Mouse (Mus musculus) heart, adult 8-10 months (tissue): ENCODE results near the gene Pecam1. TPM values are rescaled to one million over a fixed set of nuclear protein-coding genes. Genes with fewer than 3 reads are reported as not detected.
"Not testable (repeated sequence)": the region's sequence is repeated elsewhere in the genome, so short reads cannot be mapped to it uniquely, and the experiment has no call there.

Source experiments
- DNase-seq: peaks from one replicate; pipeline ENCODE4 v3.0.0; 2022; ENCODE audit warnings: low spot score
- total RNA-seq, 4 experiments: library from RNA; stranded (reverse); gene quantifications; 2 replicates each; pipeline ENCODE4 v1.2.4; 2022

Pecam1 gene
- total RNA-seq: 100 to 1,000 TPM in 3 of 4 experiments, 10 to 100 TPM in 1; 97.3 to 119 (median 109) TPM

DNA sequence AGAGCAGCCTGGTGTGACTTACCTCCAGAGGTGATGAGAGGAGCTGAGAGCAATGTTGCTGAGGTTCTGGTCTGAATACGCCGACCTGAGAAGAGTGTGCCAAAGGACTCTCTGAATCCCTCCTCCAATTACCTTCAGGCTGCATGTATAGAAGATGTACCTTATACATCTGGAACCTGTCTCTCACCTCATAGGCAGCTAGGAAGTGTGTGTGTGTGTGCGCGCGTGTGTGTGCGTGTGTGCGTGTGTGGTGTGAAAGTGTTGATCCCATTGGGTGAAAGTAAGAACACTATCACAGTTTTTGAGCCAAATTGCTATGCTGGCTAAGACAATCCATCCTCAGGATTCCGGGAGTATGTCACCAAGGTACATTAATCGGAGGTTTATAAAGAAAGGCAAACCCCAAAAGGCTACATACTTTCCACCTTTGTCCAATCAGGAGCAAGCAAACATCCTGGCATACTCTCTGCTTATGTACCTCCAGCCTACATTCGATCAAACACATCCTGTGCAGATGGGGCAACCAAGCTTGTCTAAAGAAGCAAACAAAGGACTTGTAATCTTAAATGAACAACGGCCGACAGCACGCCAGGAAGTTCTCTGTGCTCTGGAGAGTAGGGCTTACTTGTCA lies at the start of gene Pecam1:
TSS of gene Pecam1 (minus strand) at position 508 of the 631 bp plus-strand sequence.
- no peak for DNase-seq

DNA sequence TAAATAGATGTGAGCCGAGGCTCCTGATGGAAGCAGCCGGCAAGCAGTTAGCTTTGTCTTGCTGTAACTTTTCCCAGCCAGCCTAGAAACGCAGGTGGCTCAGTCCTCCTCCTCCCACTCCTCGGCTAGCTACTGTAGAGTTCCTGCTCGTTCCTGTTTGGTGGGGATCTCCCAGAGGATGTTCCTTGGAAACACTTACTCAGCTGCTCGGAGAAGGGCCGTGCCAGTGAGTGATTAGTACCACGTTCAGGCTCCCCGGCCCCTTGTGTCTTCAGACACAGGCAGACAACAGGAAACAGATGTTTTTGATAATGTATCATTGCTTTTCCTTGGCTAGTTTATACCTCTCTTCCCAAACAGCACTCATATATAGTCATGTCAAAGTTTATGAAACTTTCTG lies 45.3 kb upstream of the Pecam1 start:
- no peak for DNase-seq

DNA sequence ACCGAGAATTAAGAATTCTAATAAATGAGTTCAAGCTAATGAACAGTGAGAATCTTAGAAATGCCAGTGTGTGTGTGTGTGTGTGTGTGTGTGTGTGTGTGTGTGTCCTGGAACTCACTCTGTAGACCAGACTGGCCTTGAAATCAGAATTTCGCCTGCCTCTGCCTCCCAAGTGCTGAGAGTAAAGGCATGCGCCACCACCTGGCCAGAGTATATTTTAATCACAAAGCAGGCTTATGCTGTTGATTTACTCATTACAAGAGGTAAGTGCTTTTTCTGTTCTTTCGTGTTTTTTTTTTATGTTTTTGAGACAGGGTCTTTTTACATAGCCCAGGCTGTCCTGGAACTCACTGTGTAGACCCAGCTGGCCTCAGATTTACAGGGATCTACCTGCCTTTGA lies 43.4 kb upstream of the Pecam1 start:
- DNase-seq: no peak

DNA sequence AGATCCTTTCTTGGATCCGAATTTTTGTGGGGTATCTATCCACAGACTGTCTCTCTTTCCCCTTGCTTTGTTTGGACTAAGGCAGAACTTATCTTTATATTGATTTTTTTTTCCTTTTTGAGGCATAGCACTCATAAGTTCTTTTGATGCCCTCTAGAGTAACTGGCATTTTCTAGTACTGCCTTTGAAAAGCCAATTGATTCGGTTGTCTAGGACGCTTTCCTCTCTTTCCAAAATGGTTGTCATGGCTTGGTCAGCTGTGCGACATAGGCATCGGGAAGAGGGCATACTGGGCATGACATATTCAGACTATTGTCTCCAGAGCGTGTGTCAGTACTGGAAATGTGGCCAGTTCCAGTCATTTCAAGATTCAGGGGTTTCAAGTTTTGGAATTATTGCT lies 39.2 kb upstream of the Pecam1 start:
- DNase-seq: no peak

DNA sequence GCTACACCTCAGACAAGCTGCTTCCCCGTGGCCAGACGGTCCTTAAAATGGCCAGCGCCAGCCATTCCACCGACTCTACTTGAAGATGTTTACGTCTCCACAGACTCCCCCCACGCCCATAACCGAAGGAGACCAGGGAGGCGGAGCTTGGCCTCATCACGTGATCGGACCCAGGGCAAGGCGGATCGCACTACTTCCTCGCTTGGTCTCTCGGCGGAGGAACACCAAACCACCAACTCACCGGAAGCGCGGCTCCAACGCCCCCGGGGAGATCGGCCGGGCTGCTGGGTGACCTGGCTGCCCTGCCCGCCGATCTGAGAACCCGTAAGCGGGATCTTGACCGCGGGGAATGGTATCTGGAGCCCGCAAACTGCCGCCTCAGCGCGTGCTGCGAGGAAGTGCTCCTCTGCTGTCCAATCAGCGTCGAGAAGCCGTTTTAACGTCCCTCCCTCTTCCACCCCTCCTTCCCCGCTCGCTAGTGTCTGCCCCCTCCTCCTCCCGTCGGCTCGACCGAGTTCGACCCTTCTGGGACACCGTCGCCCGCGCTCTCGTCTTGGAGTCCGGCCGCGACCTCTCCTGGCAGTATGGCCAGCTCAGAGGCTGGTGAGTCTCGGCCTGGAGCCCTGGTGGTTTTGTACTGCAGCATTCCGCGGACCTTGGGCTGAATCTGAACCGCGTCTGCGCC lies 38.5 kb upstream of the Pecam1 start, which contains the start of the genes Ddx5 and Cep95:
TSS of gene Ddx5 (minus strand) at position 411 of the 685 bp plus-strand sequence.
TSS of gene Cep95 (plus strand) at position 478 of the 685 bp plus-strand sequence.
- peak; percentile 98 for DNase-seq

DNA sequence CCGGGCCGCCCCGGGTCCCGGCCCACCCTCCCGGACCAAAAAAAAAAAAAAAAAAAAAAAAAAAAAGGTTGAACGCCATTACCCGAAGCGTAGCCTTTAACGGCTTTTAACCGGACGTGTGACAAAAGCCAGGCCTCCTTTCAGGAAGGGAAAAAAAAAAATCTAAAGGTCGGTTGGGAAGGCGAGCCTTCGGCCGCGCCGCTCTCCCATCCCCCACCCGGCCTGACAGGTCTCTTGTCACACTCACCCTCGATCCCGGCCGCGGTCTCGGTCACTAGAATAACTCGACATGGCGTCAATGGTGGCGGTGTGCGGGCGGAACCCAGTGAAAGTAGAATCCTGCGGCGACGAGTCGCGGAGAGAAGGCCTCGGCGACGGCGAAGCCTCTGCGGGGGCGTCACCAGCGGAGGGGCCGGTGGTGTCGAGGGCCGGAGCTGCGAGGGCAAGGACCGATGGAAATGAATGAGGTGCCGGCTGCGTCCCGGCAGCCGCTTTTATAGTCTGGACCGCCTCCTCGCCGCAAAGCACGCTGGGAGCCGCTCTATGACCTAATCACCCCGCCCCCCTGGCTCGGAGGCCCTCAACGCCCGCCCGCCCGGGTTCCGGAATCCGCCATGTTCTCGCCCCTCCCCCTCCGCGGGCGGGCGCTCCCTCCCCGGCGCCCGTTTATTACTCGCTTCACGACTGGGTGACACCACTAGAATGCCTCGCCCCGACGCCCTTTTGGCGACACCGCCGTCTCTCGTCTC lies 37.8 kb upstream of the Pecam1 start:
- peak; percentile 96 for DNase-seq

DNA sequence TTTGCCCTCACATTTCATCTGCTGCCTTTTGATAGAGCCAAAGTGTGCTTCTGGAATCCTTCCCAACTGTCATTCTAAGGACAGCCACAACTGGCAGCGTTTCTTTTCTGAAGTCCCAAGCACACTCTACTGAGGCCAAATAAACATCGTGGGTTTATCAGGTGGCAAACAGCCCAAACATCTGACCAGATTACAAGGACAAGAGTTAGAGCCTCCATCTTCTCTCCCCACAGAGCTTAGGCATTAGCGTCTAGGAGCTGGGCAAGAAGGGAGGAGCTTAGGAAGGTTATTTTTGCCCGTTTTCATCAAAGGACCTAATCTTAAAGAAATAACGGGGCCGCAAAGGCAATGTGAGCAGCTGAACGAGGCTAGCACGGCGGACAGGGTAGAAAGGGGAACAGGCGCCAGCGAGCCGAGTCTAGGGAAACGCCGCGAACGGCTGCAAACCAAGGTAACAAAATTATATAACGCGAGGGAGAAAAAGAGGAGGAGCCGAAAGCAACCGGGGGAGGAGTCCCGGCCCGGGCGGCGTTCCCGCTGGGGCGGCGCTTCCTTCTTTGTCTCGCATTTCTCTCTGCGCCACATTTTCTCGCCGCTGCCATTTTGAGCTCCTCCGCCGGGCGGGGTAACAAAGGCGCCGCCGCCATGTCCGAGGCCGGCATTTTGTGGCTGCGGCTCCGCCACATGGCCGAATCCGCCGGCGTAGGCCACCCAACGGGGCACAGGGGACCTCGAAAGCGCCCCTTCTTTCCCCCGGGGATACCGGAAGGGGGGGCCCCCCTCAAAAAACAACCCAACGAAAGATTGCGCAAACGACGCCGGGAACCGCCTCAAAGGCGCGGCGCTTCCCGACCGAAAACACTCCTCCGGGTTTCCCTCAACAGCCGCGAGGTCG lies 37.0 kb upstream of the Pecam1 start:
- DNase-seq: peak; percentile 88

DNA sequence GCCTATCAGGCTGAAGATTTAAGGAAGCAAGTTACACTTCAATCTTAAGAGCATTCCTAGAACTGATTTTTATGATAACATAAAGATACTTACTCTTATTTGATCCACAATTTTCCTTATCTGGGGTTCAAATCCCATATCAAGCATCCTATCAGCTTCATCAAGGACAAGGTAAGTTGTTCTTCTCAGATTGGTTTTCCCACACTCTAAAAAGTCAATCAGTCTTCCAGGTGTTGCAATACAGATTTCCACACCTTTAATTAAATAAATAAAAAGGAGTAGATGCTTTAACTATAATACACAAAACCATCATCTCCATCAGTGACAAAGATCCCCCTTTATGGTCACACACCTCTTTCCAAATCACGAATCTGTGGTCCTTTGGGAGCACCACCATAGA lies 34.6 kb upstream of the Pecam1 start:
- DNase-seq: no peak

DNA sequence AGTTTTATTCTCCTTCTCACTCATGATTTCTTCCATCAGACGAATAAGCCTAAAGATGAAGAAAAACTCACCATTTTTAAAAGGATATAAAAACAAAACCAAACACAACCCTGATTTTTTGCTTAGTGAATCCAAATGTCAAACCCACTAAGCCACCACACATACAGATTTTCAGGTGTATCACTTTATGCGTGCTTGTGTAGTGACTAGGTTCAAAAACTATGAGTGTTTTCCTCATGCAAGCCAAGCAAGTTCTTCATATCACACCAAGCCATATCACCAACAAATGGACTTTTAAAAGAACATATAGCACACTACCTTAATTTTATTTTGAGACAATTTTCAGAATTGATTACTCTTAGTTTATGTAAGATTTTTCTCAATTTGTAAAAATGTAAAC lies 34.0 kb upstream of the Pecam1 start:
- no peak for DNase-seq

DNA sequence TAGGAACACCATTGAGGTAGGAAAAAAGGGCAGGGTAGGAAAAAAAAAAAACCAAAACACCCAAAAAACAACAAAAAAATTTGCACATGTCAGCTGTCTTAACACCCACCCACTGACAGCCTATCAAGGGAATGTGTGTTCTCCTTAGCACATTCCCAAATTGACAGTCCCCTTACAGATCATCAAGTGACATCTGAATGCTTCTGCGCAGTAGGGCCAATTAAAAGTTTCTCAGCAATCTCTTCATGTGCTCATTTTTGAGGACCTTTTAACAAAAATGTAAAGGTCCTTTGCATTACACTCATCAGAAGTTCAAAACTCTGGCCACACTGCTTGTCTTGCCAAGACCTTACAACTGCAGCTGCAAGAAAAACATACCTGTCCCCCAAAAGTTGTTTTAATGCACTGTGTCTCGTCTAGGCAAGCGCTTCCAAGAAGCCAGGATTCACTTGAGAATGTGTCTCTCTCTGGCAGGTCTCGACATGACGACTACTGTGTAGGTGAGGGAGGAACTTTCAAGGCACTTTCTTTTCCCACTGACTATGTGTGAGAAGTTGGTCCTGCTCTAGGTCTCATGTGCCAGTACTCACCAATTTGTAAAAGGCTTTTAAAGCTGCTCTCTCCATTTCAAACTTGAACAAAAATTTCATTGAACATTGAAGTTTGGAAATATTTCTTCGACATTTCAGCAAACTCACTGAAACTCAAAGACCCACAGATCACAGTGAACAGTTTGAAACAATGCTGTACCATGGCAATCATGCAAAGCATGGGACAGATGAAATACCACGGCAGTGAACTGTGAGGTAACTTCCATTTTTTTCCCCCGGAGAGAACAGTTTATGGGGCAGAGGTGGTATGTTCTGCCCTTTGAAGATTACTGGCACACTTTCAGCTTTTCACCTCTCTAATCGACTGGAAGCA lies 32.7 kb upstream of the Pecam1 start:
- no peak for DNase-seq

DNA sequence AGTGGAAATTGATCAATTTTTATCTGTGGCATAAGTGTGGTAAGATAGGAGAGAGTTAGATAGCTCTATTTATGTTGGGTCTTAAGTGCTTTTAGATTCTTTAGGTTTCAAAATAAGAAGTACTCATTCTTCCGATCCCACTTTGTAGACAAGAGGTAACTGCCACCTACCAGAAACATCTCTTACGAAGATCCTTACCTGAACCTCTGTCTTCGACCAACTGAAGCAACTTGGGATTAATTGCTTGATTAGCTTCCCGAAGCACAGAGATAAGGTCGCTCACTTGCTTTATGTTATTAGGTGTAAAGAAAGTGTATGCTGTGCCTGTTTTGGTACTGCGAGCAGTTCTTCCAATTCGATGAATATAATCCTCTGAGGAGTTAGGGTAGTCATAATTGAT lies 31.8 kb upstream of the Pecam1 start:
- DNase-seq: not testable (repeated sequence)

DNA sequence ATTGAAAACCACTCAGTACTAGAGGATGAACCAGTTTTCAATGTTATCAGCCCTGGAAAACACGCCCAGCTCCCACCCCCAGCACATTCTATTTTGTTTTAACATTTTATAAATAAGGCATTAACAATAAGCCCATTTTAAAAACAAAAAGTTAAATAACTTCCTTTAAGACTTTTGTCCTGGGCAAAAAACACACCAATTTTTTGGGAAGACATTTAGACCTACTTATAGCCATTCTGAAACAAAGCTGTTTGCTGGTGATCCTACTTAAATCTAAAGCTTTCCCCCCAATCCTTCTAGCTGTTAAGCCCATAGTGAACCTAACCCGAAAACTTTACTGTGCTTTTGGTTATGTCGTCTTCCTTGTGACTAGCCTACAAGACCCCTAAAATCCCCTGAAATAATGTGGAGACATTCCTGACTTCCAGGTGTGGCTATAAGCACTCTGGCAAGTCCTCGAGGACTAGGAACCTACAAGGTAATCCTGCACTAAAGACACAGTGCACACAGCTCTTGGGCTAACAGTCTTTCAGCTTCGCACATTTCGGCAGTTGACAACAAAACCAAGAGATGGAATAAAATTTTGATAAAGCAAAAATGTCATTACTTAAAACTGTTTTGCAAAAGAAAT lies 30.3 kb upstream of the Pecam1 start:
- no peak for DNase-seq

DNA sequence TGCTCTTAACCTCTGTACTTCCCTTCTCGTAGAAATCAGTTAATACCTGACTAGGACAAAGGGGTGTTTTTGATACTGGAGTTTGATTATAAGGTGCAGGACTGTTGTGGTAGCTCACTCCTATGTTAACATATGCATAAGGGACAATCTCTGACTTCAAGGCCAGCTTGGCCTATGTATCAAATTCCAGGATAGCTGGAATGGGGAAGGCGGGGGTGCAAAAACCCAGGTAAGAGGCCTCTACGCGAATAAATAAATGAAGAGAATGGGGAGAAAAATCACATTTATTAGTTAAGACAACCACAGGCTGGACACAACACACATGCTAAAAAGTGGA lies 29.6 kb upstream of the Pecam1 start:
- DNase-seq: no peak

DNA sequence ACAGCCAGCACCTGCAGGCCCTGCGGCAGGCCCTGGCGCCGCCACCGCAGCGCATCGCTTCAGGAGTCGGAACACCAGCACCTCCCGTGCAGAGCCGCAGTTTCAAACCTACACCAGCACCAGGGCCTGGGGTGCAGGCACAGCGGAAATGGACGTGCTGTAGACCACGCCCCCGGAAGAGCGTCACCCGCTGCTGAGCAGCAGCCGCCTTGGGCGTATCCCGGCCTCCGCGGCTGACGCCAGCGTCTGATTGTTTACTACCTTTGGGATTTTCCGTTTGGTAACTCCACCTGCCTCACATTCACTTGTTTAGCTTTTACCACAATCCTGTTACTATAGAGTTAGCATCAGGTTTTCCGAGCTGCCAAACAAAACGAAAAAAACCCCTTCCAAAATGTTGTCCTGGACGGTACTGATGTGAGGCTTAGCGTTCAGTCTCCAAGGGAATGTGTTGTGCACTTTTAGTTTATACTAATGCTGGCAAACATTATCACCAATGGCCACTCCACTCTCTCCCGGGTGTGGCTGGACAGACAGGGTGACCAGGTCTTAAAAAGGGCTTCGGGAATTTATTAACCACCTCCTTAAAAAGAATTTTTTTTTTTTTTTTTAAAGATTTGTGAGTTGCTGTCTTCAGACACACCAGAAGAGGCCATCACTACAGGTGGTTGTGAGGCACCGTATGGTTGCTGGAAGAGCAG lies 29.1 kb upstream of the Pecam1 start, which contains the start of gene Polg2:
TSS of gene Polg2 (minus strand) at position 150 of the 701 bp plus-strand sequence.
- peak; percentile 90 for DNase-seq

DNA sequence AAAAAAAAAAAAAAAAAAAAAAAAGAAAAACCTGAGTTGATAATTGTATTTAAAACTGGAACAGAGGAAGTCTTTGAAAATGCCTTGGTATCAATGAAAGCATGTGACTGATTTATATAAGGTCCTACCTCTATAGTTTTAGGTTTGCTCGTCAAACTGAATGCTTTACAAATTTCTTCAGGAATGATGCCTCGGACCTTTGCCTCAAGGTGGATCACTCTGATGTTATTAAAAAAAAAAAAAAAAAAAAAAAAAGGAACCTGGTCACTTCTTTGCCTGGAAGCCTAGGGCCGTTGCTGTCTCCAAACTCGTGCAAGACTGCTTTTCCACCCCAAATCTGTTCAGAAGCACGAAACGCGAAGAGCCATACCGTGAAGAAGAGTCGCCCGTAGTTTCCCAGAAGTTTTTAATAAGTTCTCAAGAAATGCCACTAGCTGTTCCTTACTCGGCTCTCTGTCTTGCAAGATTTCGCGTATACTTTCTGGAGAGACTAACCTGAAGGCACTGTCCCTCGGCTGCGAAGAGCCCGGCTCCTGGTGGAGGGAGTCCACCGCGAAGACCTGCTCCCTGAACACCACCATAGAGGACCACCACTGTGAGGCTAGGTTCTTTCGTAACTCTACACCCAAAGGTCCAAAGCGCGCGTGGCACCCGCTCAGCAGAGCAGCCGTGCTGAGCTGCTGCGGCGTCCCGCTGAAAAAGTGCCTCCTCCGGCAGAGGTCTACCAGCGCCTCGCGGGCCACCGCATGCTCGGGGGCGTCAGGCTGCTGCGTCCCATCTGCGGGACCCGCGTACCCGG lies 28.4 kb upstream of the Pecam1 start:
- no peak for DNase-seq

DNA sequence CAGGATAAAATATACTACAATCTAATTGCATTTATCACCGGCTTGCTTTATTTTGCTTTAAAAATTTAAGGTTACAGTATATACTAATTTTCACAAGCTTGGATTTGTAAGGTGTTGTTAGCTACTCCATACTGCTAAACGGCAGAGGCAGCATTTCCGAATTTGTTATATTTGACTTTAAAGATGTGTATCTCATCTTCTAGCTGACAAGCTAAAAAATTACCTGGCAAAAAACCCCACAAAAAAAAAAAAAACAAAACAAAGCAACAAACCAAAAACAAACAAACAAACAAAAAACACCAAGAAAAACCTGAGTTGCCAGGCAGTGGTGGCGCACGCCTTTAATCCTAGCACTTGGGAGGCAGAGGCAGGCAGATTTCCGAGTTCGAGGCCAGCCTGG lies 27.7 kb upstream of the Pecam1 start:
- no peak for DNase-seq

DNA sequence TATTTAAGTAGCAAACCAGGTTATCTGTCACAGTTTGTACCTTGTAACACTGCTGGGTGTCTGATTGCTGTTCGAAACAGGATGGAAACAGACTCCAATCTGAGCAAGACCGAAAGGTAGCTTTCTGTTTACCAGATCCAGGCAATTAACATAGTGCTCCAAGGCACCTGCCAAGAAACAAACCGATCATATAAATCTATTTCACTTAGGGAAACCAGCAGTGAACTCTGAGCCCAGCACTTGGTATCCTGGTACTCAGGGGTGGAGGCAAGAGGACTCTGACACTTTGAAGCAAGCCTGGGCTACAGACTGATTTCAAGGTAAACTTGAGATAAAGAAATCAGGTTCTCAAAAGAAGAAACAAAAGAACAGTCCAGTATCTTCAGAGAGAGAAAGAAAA lies 27.0 kb upstream of the Pecam1 start:
- no peak for DNase-seq

DNA sequence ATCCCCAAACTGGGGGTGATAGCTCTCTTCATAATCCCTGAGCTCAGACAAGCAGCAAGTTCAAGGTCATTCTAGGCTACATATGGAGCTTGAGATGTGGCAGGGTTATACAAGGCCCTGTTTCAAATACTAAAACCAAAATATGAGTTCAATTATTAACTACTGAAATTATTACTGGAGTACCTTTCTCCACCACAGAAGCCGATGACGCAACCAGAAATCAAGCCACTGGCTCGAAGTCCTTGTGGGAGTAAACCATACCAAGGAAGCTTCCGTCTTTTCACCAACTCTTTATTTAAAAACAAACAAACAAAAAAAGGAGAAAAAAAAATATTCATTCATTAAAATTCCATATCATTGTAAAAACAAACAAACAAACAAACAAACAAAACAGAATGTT lies 26.5 kb upstream of the Pecam1 start:
- no peak for DNase-seq

DNA sequence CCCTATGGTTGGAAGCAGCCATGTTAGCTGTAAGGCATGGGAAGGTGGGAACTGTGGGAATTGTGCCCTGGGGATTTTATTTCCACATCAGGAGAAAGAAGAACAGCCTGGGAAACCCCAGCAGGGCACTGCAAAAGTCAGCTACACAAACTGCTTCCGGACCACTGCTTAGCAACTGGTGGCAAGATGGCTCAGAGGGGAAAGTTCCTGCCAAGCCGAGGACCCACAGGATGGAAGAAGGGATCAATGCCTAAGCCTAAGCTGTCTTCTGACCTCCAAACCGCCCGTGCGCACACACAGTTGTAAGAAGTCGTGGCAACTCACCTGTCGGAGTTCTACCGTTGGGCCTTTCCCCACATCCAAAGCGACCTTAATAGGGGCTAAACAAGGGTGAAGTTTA lies 22.6 kb upstream of the Pecam1 start:
- no peak for DNase-seq
